Mouse (Mus musculus) C2C12 (cell line): ENCODE measurements around the gene Vmn1r25. TPM values are rescaled to one million over a fixed set of nuclear protein-coding genes. Genes with fewer than 3 reads are reported as not detected.
"Not testable (repeated sequence)": the region's sequence is repeated elsewhere in the genome, so short reads cannot be mapped to it uniquely, and the experiment has no call there.

Experiments used
- H3K27me3 ChIP-seq: one replicate; pipeline ENCODE4 v1.6.1; 2011; ENCODE audit not compliant: control insufficient read depth, insufficient read depth, insufficient read length
- H3K36me3 ChIP-seq: one replicate; pipeline ENCODE4 v1.6.1; 2011; ENCODE audit not compliant: control insufficient read depth, insufficient read depth
- H3K4me3 ChIP-seq: one replicate; pipeline ENCODE4 v1.5.1; 2011; ENCODE audit warnings: mild to moderate bottlenecking, control low read depth; ENCODE audit not compliant: poor library complexity, insufficient read depth, severe bottlenecking
- H3K79me2 ChIP-seq: one replicate; pipeline ENCODE4 v1.6.1; 2011; ENCODE audit not compliant: control insufficient read depth, insufficient read depth
- H3K79me3 ChIP-seq: one replicate; pipeline ENCODE4 v1.6.1; 2011; ENCODE audit warnings: low read depth, control low read depth
- H3ac ChIP-seq: one replicate; pipeline ENCODE3; 2011; ENCODE audit warnings: low read depth; ENCODE audit not compliant: control insufficient read depth, insufficient read length
- CEBPB ChIP-seq: IDR thresholded peaks from one replicate; pipeline ENCODE4 v1.6.1; 2011; ENCODE audit warnings: low read depth, mild to moderate bottlenecking, control low read depth, moderate library complexity
- CTCF ChIP-seq: IDR thresholded peaks from one replicate; pipeline ENCODE4 v1.5.1; 2011; ENCODE audit not compliant: control insufficient read depth, insufficient read depth, insufficient read length
- FOSL1 ChIP-seq: IDR thresholded peaks from one replicate; pipeline ENCODE4 v1.8.0; 2011; ENCODE audit warnings: mild to moderate bottlenecking, low read length; ENCODE audit not compliant: poor library complexity, insufficient read depth, severe bottlenecking
- MAX ChIP-seq: IDR thresholded peaks from one replicate; pipeline ENCODE4 v1.6.1; 2011; ENCODE audit warnings: mild to moderate bottlenecking, control low read depth
- MYOD1 ChIP-seq: IDR thresholded peaks from one replicate; pipeline ENCODE4 v1.6.1; 2011; ENCODE audit warnings: low read depth; ENCODE audit not compliant: control insufficient read depth, insufficient read length
- MYOG ChIP-seq: IDR thresholded peaks from one replicate; pipeline ENCODE4 v1.6.1; 2011; ENCODE audit not compliant: control insufficient read depth, insufficient read length; ENCODE audit errors: extremely low read depth
- USF1 ChIP-seq: IDR thresholded peaks from one replicate; pipeline ENCODE4 v1.6.1; 2011; ENCODE audit warnings: low read depth, mild to moderate bottlenecking, control low read depth, moderate library complexity
- long read RNA-seq, 2 experiments: library from polyadenylated mRNA; unstranded; transcript quantifications; one replicate each; pipeline ENCODE4 v2.0.0; 2019 to 2020
- polyA plus RNA-seq: library from polyadenylated mRNA; unstranded; fragments of >200 nt; fragmentation: generic; extraction: Trizol; gene quantifications from one replicate; pipeline ENCODE4 v1.2.1, GENCODE M21; 2012; ENCODE audit warnings: missing spikeins

Gene Vmn1r25
- not detected for polyA plus RNA-seq
- long read RNA-seq, experiment 1, result 0 reads
- long read RNA-seq, experiment 2, result 0 reads

GRCm38 (mm10) chr6:57980710-57981109, at the start of gene Vmn1r25:
TSS of gene Vmn1r25 (minus strand) at chr6:57980810.
- Histone ChIP-seq H3K27me3 (no peaks in the 10 kb centered on the region), H3K79me2 (no peaks in the 10 kb centered on the region), H3ac (no peak within 1 kb of the TSS), H3K4me3 (no peak within 1 kb of the TSS), H3K79me3 (no peaks in the 10 kb centered on the region), H3K36me3 (no peaks in the 10 kb centered on the region)
- TF ChIP-seq FOSL1 (no peak), CEBPB (no peak), MYOD1 (no peak), MYOG (no peak), USF1 (no peak), CTCF (no peak), MAX (no peak)

GRCm38 (mm10) chr6:58017478-58017877, 36.9 kb upstream of the Vmn1r25 start:
- not testable (repeated sequence) for H3K4me3 ChIP-seq, H3K27me3 ChIP-seq, H3K79me3 ChIP-seq, H3K79me2 ChIP-seq, H3ac ChIP-seq, H3K36me3 ChIP-seq

GRCm38 (mm10) chr6:58015059-58015458, 34.4 kb upstream of the Vmn1r25 start, which contains the start of gene Vmn1r26:
TSS of gene Vmn1r26 (minus strand) at chr6:58015159.
- Histone ChIP-seq H3K79me3 (no peaks in the 10 kb centered on the region), H3K4me3 (no peak within 1 kb of the TSS), H3ac (no peak within 1 kb of the TSS), H3K79me2 (no peaks in the 10 kb centered on the region), H3K27me3 (no peaks in the 10 kb centered on the region), H3K36me3 (no peaks in the 10 kb centered on the region)
- TF ChIP-seq CTCF (no peak), CEBPB (no peak), USF1 (no peak), MAX (no peak), MYOG (no peak), MYOD1 (no peak), FOSL1 (no peak)

GRCm38 (mm10) chr6:57961403-57961802, 19.2 kb downstream of the Vmn1r25 start, which contains the start of gene Vmn1r24:
TSS of gene Vmn1r24 (minus strand) at chr6:57961503.
- H3ac ChIP-seq, H3K36me3 ChIP-seq, H3K79me3 ChIP-seq, H3K27me3 ChIP-seq, H3K4me3 ChIP-seq, H3K79me2 ChIP-seq: not testable (repeated sequence)

Other genes with a start within 250 kb of the Vmn1r25 start
- gene Vopp1, start 155.7 kb downstream of the Vmn1r25 start, polyA plus RNA-seq, result 15.2 TPM
- not detected for gene Vmn1r21, start 130.5 kb downstream of the Vmn1r25 start, polyA plus RNA-seq
- gene Vmn1r22, start 72.8 kb downstream of the Vmn1r25 start, polyA plus RNA-seq, result not detected
- not detected for gene Vmn1r23, start 54.0 kb downstream of the Vmn1r25 start, polyA plus RNA-seq
- not detected for gene Vmn1r24, start 19.3 kb downstream of the Vmn1r25 start, polyA plus RNA-seq
- gene Vmn1r26, start 34.3 kb upstream of the Vmn1r25 start, polyA plus RNA-seq, result not detected
- gene Vmn1r27, start 238.0 kb upstream of the Vmn1r25 start, polyA plus RNA-seq, result not detected